Mouse (Mus musculus) right cerebral cortex, postnatal 36 days (tissue): Measurements from ENCODE around the gene Cox10.

Source experiments
- DNase-seq, 2 experiments: peaks; one replicate each; pipeline ENCODE4 v3.0.0; 2022; ENCODE audit warnings: low spot score in 2 of 2, mixed read lengths in 1 of 2

Gene Cox10

GRCm38 (mm10) chr11:63917561-63917960, 161.7 kb downstream of the Cox10 start:
- no peak for DNase-seq

GRCm38 (mm10) chr11:63914388-63914787, 164.9 kb downstream of the Cox10 start:
- peak; percentile 49 to 54 for DNase-seq

GRCm38 (mm10) chr11:63913936-63914335, 165.3 kb downstream of the Cox10 start:
- no peak for DNase-seq
